Mouse (Mus musculus): ENCODE data around the gene Gstt1. TPM values are rescaled to one million over a fixed set of nuclear protein-coding genes. Genes with fewer than 3 reads are reported as not detected.
A peak's percentile ranks its signal among the peaks of the same experiment; 100 is the strongest.

The Gstt1 gene
- total and polyA plus RNA-seq, 3 experiments = 50.9 to 64.8 (median 52.0) TPM

DNA sequence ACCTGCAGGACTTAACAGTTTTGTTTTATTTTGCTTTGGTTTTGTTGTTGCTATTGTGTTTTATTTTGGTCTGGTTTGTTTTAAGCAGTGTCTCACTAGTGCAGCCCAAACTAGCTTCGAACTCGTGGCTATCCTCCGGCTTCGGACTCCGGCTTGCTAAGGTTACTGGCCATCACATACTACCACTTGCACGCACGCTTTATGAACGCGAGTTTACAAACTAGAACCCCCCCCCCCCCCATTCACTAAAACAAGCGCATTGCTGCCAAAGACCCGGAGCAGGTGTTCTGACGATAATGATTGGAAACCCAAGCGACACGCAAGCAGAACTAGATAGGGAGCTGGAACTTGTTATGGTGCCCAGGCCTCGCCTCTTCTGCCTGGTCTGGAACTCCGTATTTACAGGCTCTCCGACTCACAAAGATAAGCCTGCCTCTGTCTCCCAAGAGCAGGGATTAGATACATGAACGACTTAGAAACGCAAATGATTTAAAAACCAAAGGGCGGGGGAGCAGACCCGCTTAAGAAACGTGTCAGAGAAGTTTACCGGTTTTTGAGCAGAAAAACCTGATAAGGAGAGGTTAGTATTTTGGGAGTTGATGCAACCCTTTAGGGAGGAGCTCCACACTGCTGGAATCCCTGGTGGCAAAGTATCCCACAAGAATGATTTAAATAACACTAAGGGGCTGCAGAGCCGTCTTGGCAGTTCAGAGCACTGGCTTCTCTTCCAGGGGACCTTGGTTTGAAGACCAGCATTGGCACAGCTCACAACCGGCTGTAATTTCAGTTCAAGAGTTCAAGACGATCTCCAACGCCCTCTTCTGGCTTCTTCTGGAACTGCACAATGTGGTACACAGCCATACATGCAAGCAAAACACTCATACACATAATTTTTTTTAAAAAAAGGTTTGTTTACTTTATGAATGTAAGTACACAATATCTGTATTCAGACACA, 33.6 kb downstream of the Gstt1 start:
- DNase-seq = peak; percentile 53

DNA sequence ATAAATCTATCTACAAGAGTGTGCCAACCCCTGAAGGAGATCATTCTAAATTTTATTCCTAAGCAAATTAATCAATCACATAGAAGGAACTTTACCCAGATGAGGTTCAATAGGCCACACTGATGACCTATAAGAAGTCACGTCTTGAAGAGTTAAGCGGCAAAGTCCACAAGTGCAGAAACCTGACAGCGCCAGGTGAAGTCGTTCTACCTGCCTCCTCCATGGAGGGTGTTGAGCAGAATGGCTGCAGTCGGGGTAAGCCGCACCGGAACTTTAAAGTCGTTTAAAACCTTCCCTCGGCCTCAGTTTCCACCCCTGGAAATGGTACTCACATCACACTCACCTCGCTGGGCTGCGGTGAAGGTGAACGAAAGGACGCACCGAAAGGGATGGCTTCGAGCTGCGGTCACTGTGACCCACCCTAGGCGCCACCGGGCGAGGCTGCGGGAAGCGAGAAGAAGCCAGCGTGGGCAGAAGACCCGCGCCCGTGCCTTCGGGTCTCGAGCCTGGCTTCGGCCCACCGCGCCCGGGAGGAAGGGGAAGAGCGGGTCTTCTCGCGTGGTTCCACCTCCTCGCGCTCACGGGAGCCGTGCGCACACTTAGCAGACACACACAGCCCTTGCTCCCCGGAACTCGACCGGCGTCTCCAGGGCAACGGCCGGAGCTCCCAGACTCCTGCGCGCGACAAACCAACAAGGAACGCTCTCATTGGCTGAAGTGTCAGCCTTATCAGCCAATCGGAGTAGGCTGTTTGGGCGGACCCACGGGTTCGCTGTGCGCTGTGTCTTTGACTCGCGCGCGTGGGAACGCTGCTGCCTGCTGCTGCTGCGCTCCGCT, 34.5 kb downstream of the Gstt1 start, which contains the start of gene Cabin1:
Cabin1 (minus strand) TSS at position 660 of the 837 bp plus-strand sequence.
- DNase-seq = peak; percentile 97

DNA sequence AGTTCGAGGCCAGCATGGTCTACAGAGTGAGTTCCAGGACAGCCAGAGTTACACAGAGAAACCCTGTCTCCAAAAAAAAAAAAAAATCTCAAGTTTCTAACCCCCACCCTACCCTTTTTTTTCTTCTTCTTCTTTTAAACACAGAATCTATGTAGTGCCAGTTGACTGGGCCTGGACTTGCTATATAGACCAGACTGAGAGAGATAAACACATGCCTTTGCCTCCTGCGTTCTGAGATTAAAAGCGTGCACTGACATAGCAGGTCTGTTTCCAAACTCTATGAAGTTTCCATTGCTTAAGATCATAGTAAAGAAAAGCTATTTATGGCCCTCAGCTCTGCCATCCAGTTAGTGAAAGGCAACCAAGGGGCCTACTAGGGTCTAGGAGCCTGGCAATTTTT, 36.0 kb downstream of the Gstt1 start:
- no peak for DNase-seq

DNA sequence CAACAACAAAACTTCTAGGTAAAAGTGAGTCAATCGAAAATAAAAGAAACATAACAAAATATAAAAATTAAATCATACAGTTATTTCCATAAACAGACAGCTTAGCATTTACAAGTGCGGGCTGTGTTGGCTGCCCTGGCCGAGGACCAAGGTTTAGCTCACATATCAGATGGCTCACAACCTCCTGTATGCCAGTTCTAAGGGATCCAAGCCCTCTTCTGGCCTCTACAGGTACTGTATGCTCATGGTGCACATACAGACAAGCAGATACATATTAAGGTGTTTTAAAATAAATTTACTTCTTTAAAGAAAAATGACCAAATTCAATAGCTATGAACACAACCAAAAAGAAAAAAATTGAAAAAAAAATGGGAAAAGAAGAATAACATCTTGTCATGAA, 38.1 kb downstream of the Gstt1 start:
- DNase-seq = no peak

DNA sequence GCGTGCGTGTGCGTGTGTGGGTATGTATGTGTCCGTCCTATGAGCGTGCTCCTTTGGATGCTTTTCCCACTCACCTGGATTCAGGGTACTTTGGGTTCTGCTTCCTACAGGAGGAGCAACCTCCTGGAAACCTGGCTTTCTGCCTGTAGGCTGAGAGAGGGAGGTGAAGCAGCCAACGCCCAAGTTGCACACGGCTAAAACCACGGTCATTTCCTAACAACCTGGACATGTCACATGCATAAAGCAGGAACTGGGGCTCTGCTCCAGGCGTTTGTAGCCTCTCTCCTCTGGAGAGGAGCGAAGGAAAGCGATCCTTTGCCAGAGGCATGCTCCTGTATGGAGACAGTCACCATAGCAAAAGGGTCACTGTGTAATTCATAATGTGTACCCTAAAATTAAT, 41.7 kb downstream of the Gstt1 start:
- DNase-seq = no peak

DNA sequence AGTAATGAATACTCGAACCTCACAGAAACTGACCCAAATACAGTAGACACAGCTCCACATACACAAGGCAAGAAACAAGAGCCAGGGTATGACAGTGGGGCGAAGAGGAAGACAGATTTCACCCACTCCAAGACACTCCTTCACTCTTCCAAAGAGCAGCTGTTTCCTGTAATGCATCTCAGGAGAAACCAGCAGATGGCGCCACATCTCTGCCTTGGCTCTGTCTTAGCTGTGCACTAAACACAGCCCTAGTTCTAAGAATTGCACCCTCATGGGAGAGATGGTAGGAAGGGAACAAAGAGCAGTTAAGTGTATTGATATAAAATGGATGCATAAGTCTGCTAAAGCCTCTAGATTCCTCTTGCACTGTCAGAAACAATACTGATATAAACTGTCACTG, 54.4 kb downstream of the Gstt1 start:
- DNase-seq = peak; percentile 71

DNA sequence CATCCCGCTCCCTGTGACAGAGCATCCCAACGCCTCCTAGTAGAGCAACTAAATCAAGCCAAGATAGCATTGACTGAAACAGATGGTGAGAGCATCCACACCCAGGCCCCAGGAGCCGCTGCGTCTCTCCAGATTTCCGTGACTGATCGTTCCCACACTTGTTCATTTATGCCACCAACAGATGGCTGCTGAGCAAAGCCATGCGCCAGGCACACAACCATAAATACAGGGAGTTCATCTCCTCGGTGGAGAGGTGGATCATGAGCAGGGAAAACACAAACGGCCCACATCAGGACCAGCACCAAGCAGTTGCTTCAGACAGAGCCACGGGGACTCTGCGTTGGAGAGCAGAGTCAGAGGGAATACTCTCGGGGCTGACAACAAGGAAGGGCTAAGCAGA, 55.0 kb downstream of the Gstt1 start:
- no peak for DNase-seq

DNA sequence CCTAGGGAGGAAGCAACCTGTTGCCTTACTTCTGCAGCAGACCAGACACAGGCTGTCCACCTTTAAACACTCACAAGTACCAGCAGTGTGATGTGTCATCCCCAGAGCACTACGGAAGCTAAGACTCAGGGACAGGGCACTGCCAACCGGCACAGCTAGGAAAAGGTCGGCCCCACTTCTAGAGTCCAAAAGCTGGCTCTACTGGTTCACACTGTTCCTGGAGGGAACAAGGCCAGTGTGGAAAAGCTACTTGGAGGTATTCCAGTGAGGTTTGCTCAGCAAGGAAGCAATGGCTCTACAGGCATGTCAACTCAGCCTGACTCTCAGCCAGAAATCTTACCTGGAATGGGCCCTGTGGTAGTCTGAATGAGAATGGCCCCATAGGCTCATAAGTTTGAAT, 57.5 kb downstream of the Gstt1 start:
- peak; percentile 13 for DNase-seq

Other genes starting within 250 kb of the Gstt1 start
- gene Lrrc75b, start 238.3 kb downstream of the Gstt1 start, total RNA-seq (2021) = under 1 TPM; 0.14 to 0.41 TPM
- 0.17 and 0.30 TPM in 2 replicates for gene Lrrc75b, start 238.3 kb downstream of the Gstt1 start, polyA plus RNA-seq (2012; rRNA removed)
- gene Ggt1, start 237.0 kb downstream of the Gstt1 start, total RNA-seq (2021) = not detected
- gene Ggt1, start 237.0 kb downstream of the Gstt1 start, polyA plus RNA-seq (2012; rRNA removed) = 0.15 and 0.20 TPM in 2 replicates
- 1 to 10 TPM; 5.4 to 7.1 TPM for gene Ggt5, start 209.2 kb downstream of the Gstt1 start, total RNA-seq (2021)
- 52.7 and 56.5 TPM in 2 replicates for gene Ggt5, start 209.2 kb downstream of the Gstt1 start, polyA plus RNA-seq (2012; rRNA removed)
- 10 to 100 TPM; 10.7 to 13.5 TPM for gene Susd2, start 154.6 kb downstream of the Gstt1 start, total RNA-seq (2021)
- 23.3 and 31.3 TPM in 2 replicates for gene Susd2, start 154.6 kb downstream of the Gstt1 start, polyA plus RNA-seq (2012; rRNA removed)
- gene Cabin1, start 34.2 kb downstream of the Gstt1 start, total RNA-seq (2021) = 10 to 100 TPM; 24.2 to 31.9 TPM
- gene Cabin1, start 34.2 kb downstream of the Gstt1 start, polyA plus RNA-seq (2012; rRNA removed) = 38.4 and 42.6 TPM in 2 replicates
- 100 to 1,000 TPM; 177 to 205 TPM for gene Ddt, start 25.2 kb downstream of the Gstt1 start, total RNA-seq (2021)
- 240 and 255 TPM in 2 replicates for gene Ddt, start 25.2 kb downstream of the Gstt1 start, polyA plus RNA-seq (2012; rRNA removed)
- not detected for gene Gm20441, start 17.6 kb downstream of the Gstt1 start, total RNA-seq (2021)
- gene Gm20441, start 17.6 kb downstream of the Gstt1 start, polyA plus RNA-seq (2012; rRNA removed) = not detected in 2 replicates
- 10 to 100 TPM; 16.9 to 28.9 TPM for gene Gstt3, start 17.2 kb downstream of the Gstt1 start, total RNA-seq (2021)
- 14.6 and 17.2 TPM in 2 replicates for gene Gstt3, start 17.2 kb downstream of the Gstt1 start, polyA plus RNA-seq (2012; rRNA removed)
- gene Gstt4, start 24.0 kb upstream of the Gstt1 start, total RNA-seq (2021) = not detected
- not detected in 2 replicates for gene Gstt4, start 24.0 kb upstream of the Gstt1 start, polyA plus RNA-seq (2012; rRNA removed)
- 10 to 100 TPM; 32.9 to 36.6 TPM for gene Gstt2, start 38.8 kb upstream of the Gstt1 start, total RNA-seq (2021)
- gene Gstt2, start 38.8 kb upstream of the Gstt1 start, polyA plus RNA-seq (2012; rRNA removed) = 136 and 153 TPM in 2 replicates
- 100 to 1,000 TPM; 268 to 376 TPM for gene Mif, start 61.7 kb upstream of the Gstt1 start, total RNA-seq (2021)
- gene Mif, start 61.7 kb upstream of the Gstt1 start, polyA plus RNA-seq (2012; rRNA removed) = 1,719 and 1,732 TPM in 2 replicates
- 1 to 10 TPM; 2.1 to 3.9 TPM for gene Derl3, start 94.8 kb upstream of the Gstt1 start, total RNA-seq (2021)
- gene Derl3, start 94.8 kb upstream of the Gstt1 start, polyA plus RNA-seq (2012; rRNA removed) = 5.4 and 6.0 TPM in 2 replicates
- 10 to 100 TPM; 77.6 to 87.4 TPM for gene Smarcb1, start 123.0 kb upstream of the Gstt1 start, total RNA-seq (2021)
- gene Smarcb1, start 123.0 kb upstream of the Gstt1 start, polyA plus RNA-seq (2012; rRNA removed) = 103 and 115 TPM in 2 replicates
- 1,000 to 10,000 TPM; 1,273 to 1,367 TPM for gene Chchd10, start 134.5 kb upstream of the Gstt1 start, total RNA-seq (2021)
- 4,822 and 7,346 TPM in 2 replicates for gene Chchd10, start 134.5 kb upstream of the Gstt1 start, polyA plus RNA-seq (2012; rRNA removed)
- 10 to 100 TPM in 1 of 2 experiments, 1 to 10 TPM in 1; 5.1 to 14.8 TPM for gene Mmp11, start 137.9 kb upstream of the Gstt1 start, total RNA-seq (2021)
- gene Mmp11, start 137.9 kb upstream of the Gstt1 start, polyA plus RNA-seq (2012; rRNA removed) = 26.7 and 48.0 TPM in 2 replicates
- 1 to 10 TPM; 2.2 to 4.0 TPM for gene Gm867, start 142.1 kb upstream of the Gstt1 start, total RNA-seq (2021)
- 0.93 and 1.9 TPM in 2 replicates for gene Gm867, start 142.1 kb upstream of the Gstt1 start, polyA plus RNA-seq (2012; rRNA removed)
- gene Vpreb3, start 144.5 kb upstream of the Gstt1 start, total RNA-seq (2021) = not detected
- gene Vpreb3, start 144.5 kb upstream of the Gstt1 start, polyA plus RNA-seq (2012; rRNA removed) = 1.1 and 2.0 TPM in 2 replicates
- gene Gm5134, start 155.9 kb upstream of the Gstt1 start, total RNA-seq (2021) = not detected
- 0.03 and 0.11 TPM in 2 replicates for gene Gm5134, start 155.9 kb upstream of the Gstt1 start, polyA plus RNA-seq (2012; rRNA removed)
- gene Zfp280b, start 234.1 kb upstream of the Gstt1 start, total RNA-seq (2021) = 1 to 10 TPM; 5.8 to 9.9 TPM
- 3.5 and 3.8 TPM in 2 replicates for gene Zfp280b, start 234.1 kb upstream of the Gstt1 start, polyA plus RNA-seq (2012; rRNA removed)